Mouse (Mus musculus) testis, adult 2 months (tissue): ENCODE measurements around the gene Gm3336.

Experiments
- CTCF ChIP-seq: fragments of 200-500 bp; IDR thresholded peaks from 2 replicates; pipeline ENCODE4 v1.5.1; 2012; ENCODE audit warnings: low read depth, mild to moderate bottlenecking, inconsistent platforms, low read length, moderate library complexity; ENCODE audit not compliant: control insufficient read depth, insufficient read depth, insufficient replicate concordance
- POLR2A ChIP-seq: fragments of 200-500 bp; IDR thresholded peaks from 2 replicates; pipeline ENCODE4 v1.6.1; 2012; ENCODE audit warnings: low read depth, mild to moderate bottlenecking, inconsistent platforms, low read length, moderate library complexity; ENCODE audit not compliant: control insufficient read depth

DNA sequence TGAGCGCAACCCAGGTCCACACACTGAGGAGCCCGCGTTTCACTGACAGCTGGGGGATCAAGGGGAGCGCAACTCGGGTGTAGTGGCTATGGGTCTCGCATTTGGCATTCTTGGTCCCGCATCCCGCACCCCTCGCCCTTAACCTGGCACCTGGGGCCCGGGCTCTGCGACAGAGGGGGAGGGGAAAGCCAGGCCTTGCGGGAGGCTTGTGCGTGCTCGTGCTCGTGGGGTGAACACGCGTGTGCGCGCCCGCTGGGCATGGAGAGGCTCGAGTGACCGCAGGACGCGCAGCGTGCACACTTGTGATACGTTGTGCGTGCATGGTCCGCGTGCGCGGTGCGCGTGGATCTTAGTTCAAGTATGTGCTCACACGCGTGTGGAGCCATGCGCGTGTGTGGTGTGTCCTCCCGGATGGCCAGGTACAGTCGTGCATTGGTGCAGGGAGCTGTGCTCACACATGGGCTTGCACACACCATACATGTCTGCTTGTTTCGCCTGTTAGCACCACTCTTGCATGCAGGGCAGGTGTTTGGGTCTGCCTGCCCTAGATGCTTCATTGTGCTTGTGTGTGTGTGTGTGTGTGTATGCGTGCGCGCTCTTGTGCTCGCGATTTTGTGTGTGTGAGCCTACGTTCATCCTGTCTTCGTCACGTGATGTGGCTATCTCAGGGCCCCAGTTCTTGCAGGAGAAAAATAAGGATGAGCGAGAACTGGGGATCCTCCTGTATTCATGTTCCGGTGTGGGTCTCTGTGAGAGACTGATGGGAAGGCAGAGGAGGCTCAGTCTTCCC lies 36.7 kb downstream of the Gm3336 start:
- TF ChIP-seq CTCF (no peak), POLR2A (no peak; the same call in 1 of the 2 replicates)
